Comparison of ENCODE assay signal across 11 mouse cellular contexts in the genomic region with DNA sequence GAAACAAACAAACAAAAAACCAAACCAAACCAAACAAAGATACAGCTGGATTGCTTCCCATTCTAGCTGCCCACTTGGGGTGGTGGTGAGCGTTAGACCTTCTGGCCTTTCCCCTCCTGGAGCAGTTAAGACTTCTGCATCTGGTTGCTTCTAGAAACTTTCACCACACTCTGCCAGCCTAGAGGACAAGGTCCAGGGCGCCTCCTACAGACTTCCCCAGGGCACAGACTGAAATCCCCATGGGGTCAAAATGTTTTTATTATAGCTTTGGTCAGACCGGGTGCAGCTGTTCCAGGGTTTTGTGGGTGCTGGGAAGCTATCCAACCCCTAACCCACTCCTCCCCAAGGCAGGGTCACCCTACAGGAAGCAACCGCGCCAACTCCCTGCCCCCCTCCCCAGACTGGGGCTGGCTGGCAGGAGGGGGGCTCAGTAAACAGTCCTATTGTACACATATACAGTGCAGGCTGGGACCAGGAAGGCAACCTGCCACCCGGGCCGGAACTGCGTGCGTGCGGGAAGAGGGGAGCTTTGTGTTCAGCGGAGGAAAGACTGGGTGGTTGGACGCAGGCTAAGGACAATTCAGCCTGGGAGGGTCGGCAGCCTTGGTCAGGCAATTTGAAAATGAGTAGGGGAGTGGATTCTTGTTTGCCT. TPM values are rescaled to one million over a fixed set of nuclear protein-coding genes. Genes with fewer than 3 reads are reported as not detected.
A peak's percentile ranks its signal among the peaks of the same experiment; 100 is the strongest.
DNase-seq lines count a peak whose midpoint lies in the region; ATAC-seq and TF ChIP-seq lines count a peak whose summit lies in the region.
"Had no signal": no experiment of that assay in that cellular context is flagged by ENCODE, and none has a peak within 500 bp of the region (broad histone marks: within the 10 kb centered on the region; RNA-seq: fewer than 3 reads in every experiment).

No protein-coding gene starts in this region.

- TF ChIP-seq EP300 in liver, postnatal 0 days (IDR thresholded peaks at IDR 0.05; ENCODE audit: low read depth), result no peak

- no peaks in the 10 kb centered on the region for H3K9me3 ChIP-seq in liver, embryonic 12.5 days (replicated peaks)
- H3K9me3 ChIP-seq in embryonic facial prominence, embryonic 13.5 days, result no peaks in the 10 kb centered on the region
- no peaks in the 10 kb centered on the region for H3K9me3 ChIP-seq in hindbrain, embryonic 13.5 days
- H3K9me3 ChIP-seq in liver, postnatal 0 days (ENCODE audit: low read length), result no peaks in the 10 kb centered on the region

- no peaks in the 10 kb centered on the region for H3K4me1 ChIP-seq in liver, adult 2 months (ENCODE audit: control insufficient read depth, insufficient read depth, low read length)
- peaks cover 28% of the 10 kb centered on the region for H3K4me1 ChIP-seq in liver, embryonic 12.5 days
- H3K4me1 ChIP-seq in embryonic facial prominence, embryonic 13.5 days, result peaks cover 29% of the 10 kb centered on the region
- peaks cover 50% of the 10 kb centered on the region for H3K4me1 ChIP-seq in hindbrain, embryonic 13.5 days (replicated peaks)
- H3K4me1 ChIP-seq in liver, postnatal 0 days (ENCODE audit: insufficient read depth), result peaks cover 4% of the 10 kb centered on the region; the same call in 1 of the 2 replicates

- no peak overlapping the region for H3K27ac ChIP-seq in liver, adult 2 months (replicated peaks; ENCODE audit: insufficient read depth, low read depth, low read length)
- H3K27ac ChIP-seq in liver, embryonic 12.5 days, result no peak overlapping the region
- H3K27ac ChIP-seq in embryonic facial prominence, embryonic 13.5 days, result no peak overlapping the region
- H3K27ac ChIP-seq in hindbrain, embryonic 13.5 days, result no peak overlapping the region; the same call in 1 of the 2 replicates
- H3K27ac ChIP-seq in liver, postnatal 0 days (ENCODE audit: low read depth), result no peak overlapping the region
- H3K27ac ChIP-seq: macrophage had no signal

- TF ChIP-seq CTCF in liver, adult 2 months (IDR thresholded peaks at IDR 0.05; ENCODE audit: low read depth, low read length), result 0 out of 2 replicates have a peak, but pooled peaks have one; percentile 4
- TF ChIP-seq CTCF in liver, postnatal 0 days (IDR thresholded peaks at IDR 0.05; ENCODE audit: low read depth), result peak; percentile 23; the same call in 1 of the 2 replicates

- no peak for ATAC-seq in liver, embryonic 12.5 days
- no peak for ATAC-seq in embryonic facial prominence, embryonic 13.5 days (ENCODE audit: insufficient number of reproducible peaks, insufficient read depth, low FRiP score, low TSS enrichment, low read depth)
- no peak for ATAC-seq in hindbrain, embryonic 13.5 days (ENCODE audit: low FRiP score)
- no peak for ATAC-seq in liver, postnatal 0 days

- no peak overlapping the region for H3K4me3 ChIP-seq in liver, adult 2 months (ENCODE audit: insufficient read depth, low read depth, low read length)
- H3K4me3 ChIP-seq in liver, embryonic 12.5 days, result no peak overlapping the region
- H3K4me3 ChIP-seq in embryonic facial prominence, embryonic 13.5 days, result no peak overlapping the region
- no peak overlapping the region for H3K4me3 ChIP-seq in hindbrain, embryonic 13.5 days
- H3K4me3 ChIP-seq in liver, postnatal 0 days (ENCODE audit: low read depth, low read length), result no peak overlapping the region

- TF ChIP-seq POLR2A in liver, adult 2 months (IDR thresholded peaks at IDR 0.05; ENCODE audit: extremely low read depth, insufficient read depth, low read length), result no peak

- H3K79me2 ChIP-seq in liver, adult 2 months (ENCODE audit: control insufficient read depth, insufficient read depth, low read length), result no peaks in the 10 kb centered on the region

- WGBS in liver, adult 2 months, result 18% methylated on average over 13 of the region's 13 CpGs
- WGBS in liver, embryonic 12.5 days (ENCODE audit: insufficient replicate concordance), result 32% methylated on average over 13 of the region's 13 CpGs
- WGBS in embryonic facial prominence, embryonic 13.5 days, result 26% methylated on average over 13 of the region's 13 CpGs
- 38% methylated on average over 13 of the region's 13 CpGs for WGBS in hindbrain, embryonic 13.5 days
- whole genome bisulfite sequencing in liver, postnatal 0 days (ENCODE audit: insufficient replicate concordance), result 21% methylated on average over 13 of the region's 13 CpGs

- peak; percentile 22 for DNase-seq in liver, adult 2 months (ENCODE audit: extremely low read depth, low read depth, low spot score)
- DNase-seq in liver, postnatal 0 days, result no peak
- DNase-seq in B cell, adult 2 months, result no peak
- DNase-seq in urinary bladder, adult 18-20 months (ENCODE audit: low spot score in 2 of 2), result no peak
- DNase-seq: adrenal gland, postnatal 25 days; thymus, postnatal 25 days had no signal

- no peaks in the 10 kb centered on the region for H3K36me3 ChIP-seq in liver, adult 2 months (ENCODE audit: control insufficient read depth, insufficient read depth, low read length)
- H3K36me3 ChIP-seq in liver, embryonic 12.5 days, result no peaks in the 10 kb centered on the region
- no peaks in the 10 kb centered on the region for H3K36me3 ChIP-seq in embryonic facial prominence, embryonic 13.5 days
- H3K36me3 ChIP-seq in hindbrain, embryonic 13.5 days, result no peaks in the 10 kb centered on the region
- H3K36me3 ChIP-seq in liver, postnatal 0 days (replicated peaks; ENCODE audit: insufficient read depth, low read length), result no peaks in the 10 kb centered on the region

- no peak overlapping the region for H3K9ac ChIP-seq in liver, adult 2 months (ENCODE audit: low read depth, low read length)
- H3K9ac ChIP-seq in liver, embryonic 12.5 days, result no peak overlapping the region
- no peak overlapping the region for H3K9ac ChIP-seq in embryonic facial prominence, embryonic 13.5 days
- no peak overlapping the region for H3K9ac ChIP-seq in hindbrain, embryonic 13.5 days
- no peak overlapping the region for H3K9ac ChIP-seq in liver, postnatal 0 days (replicated peaks)

- H3K4me2 ChIP-seq in liver, embryonic 12.5 days, result no peak overlapping the region; the same call in 1 of the 2 replicates
- peak overlapping the region; percentile 38 for H3K4me2 ChIP-seq in embryonic facial prominence, embryonic 13.5 days
- H3K4me2 ChIP-seq in hindbrain, embryonic 13.5 days, result peak overlapping the region; percentile 10; the same call in 1 of the 2 replicates
- H3K4me2 ChIP-seq in liver, postnatal 0 days (ENCODE audit: low read depth, low read length), result no peak overlapping the region

- peaks cover 12% of the 10 kb centered on the region for H3K27me3 ChIP-seq in liver, adult 2 months (ENCODE audit: control insufficient read depth, insufficient read depth, low read length)
- H3K27me3 ChIP-seq in liver, embryonic 12.5 days (replicated peaks), result peaks cover 99% of the 10 kb centered on the region
- peaks cover 63% of the 10 kb centered on the region for H3K27me3 ChIP-seq in embryonic facial prominence, embryonic 13.5 days
- peaks cover 69% of the 10 kb centered on the region for H3K27me3 ChIP-seq in hindbrain, embryonic 13.5 days
- peaks cover 48% of the 10 kb centered on the region for H3K27me3 ChIP-seq in liver, postnatal 0 days (ENCODE audit: insufficient read depth, low read length)

RNA-seq across cellular contexts. Expression of a gene that starts 7.3 kb away (rescaled TPM):
- 0.27 TPM in 1 of 2 replicates, not detected in the other for total RNA-seq in liver, adult 2 months (2014; rRNA removed)
- polyA plus RNA-seq in liver, adult 2 months (2012; rRNA removed), result not detected in 2 replicates
- polyA plus RNA-seq in liver, embryonic 12.5 days (2016; fragmentation: Nextera tagmentation; extraction: Ambion mirVana), result 0.72 and 0.75 TPM in 2 replicates
- polyA plus RNA-seq in embryonic facial prominence, embryonic 13.5 days (2015; fragmentation: Nextera tagmentation; extraction: Ambion mirVana), result 3.4 TPM in 2 replicates
- 5.2 and 5.7 TPM in 2 replicates for polyA plus RNA-seq in hindbrain, embryonic 13.5 days (2015; fragmentation: Nextera tagmentation; extraction: Ambion mirVana)
- polyA plus RNA-seq in liver, postnatal 0 days (2015; fragmentation: Nextera tagmentation; extraction: Ambion mirVana), result 0.12 TPM in 1 of 2 replicates, not detected in the other
- total RNA-seq: MEL had no signal
- polyA plus RNA-seq: macrophage had no signal

RNA-seq across cellular contexts. Expression of a gene that starts 14.2 kb away (rescaled TPM):
- 0.09 and 0.27 TPM in 2 replicates for total RNA-seq in liver, adult 2 months (2014; rRNA removed)
- polyA plus RNA-seq in liver, adult 2 months (2012; rRNA removed), result 0.05 and 0.12 TPM in 2 replicates
- 12.4 and 14.0 TPM in 2 replicates for polyA plus RNA-seq in liver, embryonic 12.5 days (2016; fragmentation: Nextera tagmentation; extraction: Ambion mirVana)
- polyA plus RNA-seq in embryonic facial prominence, embryonic 13.5 days (2015; fragmentation: Nextera tagmentation; extraction: Ambion mirVana), result 11.0 and 12.8 TPM in 2 replicates
- polyA plus RNA-seq in hindbrain, embryonic 13.5 days (2015; fragmentation: Nextera tagmentation; extraction: Ambion mirVana), result 2.4 and 2.6 TPM in 2 replicates
- polyA plus RNA-seq in liver, postnatal 0 days (2015; fragmentation: Nextera tagmentation; extraction: Ambion mirVana), result 3.2 and 3.4 TPM in 2 replicates

RNA-seq across cellular contexts. Expression of a gene that starts 38.4 kb away (rescaled TPM):
- 0.18 and 0.20 TPM in 2 replicates for total RNA-seq in liver, adult 2 months (2014; rRNA removed)
- polyA plus RNA-seq in liver, adult 2 months (2012; rRNA removed), result 0.29 and 0.35 TPM in 2 replicates
- polyA plus RNA-seq in liver, embryonic 12.5 days (2016; fragmentation: Nextera tagmentation; extraction: Ambion mirVana), result 7.3 and 7.6 TPM in 2 replicates
- 0.10 and 0.39 TPM in 2 replicates for polyA plus RNA-seq in embryonic facial prominence, embryonic 13.5 days (2015; fragmentation: Nextera tagmentation; extraction: Ambion mirVana)
- 0.12 and 0.18 TPM in 2 replicates for polyA plus RNA-seq in hindbrain, embryonic 13.5 days (2015; fragmentation: Nextera tagmentation; extraction: Ambion mirVana)
- 3.6 and 3.8 TPM in 2 replicates for polyA plus RNA-seq in liver, postnatal 0 days (2015; fragmentation: Nextera tagmentation; extraction: Ambion mirVana)
- polyA plus RNA-seq: macrophage had no signal

RNA-seq across cellular contexts. Expression of a gene that starts 54.2 kb away (rescaled TPM):
- total RNA-seq in liver, adult 2 months (2014; rRNA removed), result 0.07 TPM in 1 of 2 replicates, not detected in the other
- polyA plus RNA-seq in liver, adult 2 months (2012; rRNA removed), result not detected in 2 replicates
- polyA plus RNA-seq in liver, embryonic 12.5 days (2016; fragmentation: Nextera tagmentation; extraction: Ambion mirVana), result not detected in 2 replicates
- not detected in 2 replicates for polyA plus RNA-seq in embryonic facial prominence, embryonic 13.5 days (2015; fragmentation: Nextera tagmentation; extraction: Ambion mirVana)
- not detected in 2 replicates for polyA plus RNA-seq in hindbrain, embryonic 13.5 days (2015; fragmentation: Nextera tagmentation; extraction: Ambion mirVana)
- not detected in 2 replicates for polyA plus RNA-seq in liver, postnatal 0 days (2015; fragmentation: Nextera tagmentation; extraction: Ambion mirVana)
- total RNA-seq: adrenal gland, postnatal 25 days had no signal
- polyA plus RNA-seq: macrophage had no signal

RNA-seq across cellular contexts. Expression of a gene that starts 58.1 kb away (rescaled TPM):
- 0.09 TPM in 1 of 2 replicates, not detected in the other for total RNA-seq in liver, adult 2 months (2014; rRNA removed)
- polyA plus RNA-seq in liver, adult 2 months (2012; rRNA removed), result 0.06 TPM in 1 of 2 replicates, not detected in the other
- 0.85 and 0.97 TPM in 2 replicates for polyA plus RNA-seq in liver, embryonic 12.5 days (2016; fragmentation: Nextera tagmentation; extraction: Ambion mirVana)
- polyA plus RNA-seq in embryonic facial prominence, embryonic 13.5 days (2015; fragmentation: Nextera tagmentation; extraction: Ambion mirVana), result 0.79 and 1.2 TPM in 2 replicates
- polyA plus RNA-seq in hindbrain, embryonic 13.5 days (2015; fragmentation: Nextera tagmentation; extraction: Ambion mirVana), result 2.0 TPM in 2 replicates
- polyA plus RNA-seq in liver, postnatal 0 days (2015; fragmentation: Nextera tagmentation; extraction: Ambion mirVana), result 0.39 and 0.51 TPM in 2 replicates
- polyA plus RNA-seq: macrophage had no signal

Comparison
In these comparisons a context has a peak if more than half of its experiments do, and no peak if none do; other contexts are left out.
1. H3K4me2 ChIP-seq: peak in embryonic facial prominence, embryonic 13.5 days (single experiment) and hindbrain, embryonic 13.5 days (single experiment); none in liver, embryonic 12.5 days (single experiment) and liver, postnatal 0 days (single experiment).